Mouse (Mus musculus): ENCODE data around the gene Dgke. TPM values are rescaled to one million over a fixed set of nuclear protein-coding genes. Genes with fewer than 3 reads are reported as not detected.
A peak's percentile ranks its signal among the peaks of the same experiment; 100 is the strongest.
"Not testable (repeated sequence)": the region's sequence is repeated elsewhere in the genome, so short reads cannot be mapped to it uniquely, and the experiment has no call there.

Gene Dgke
- total RNA-seq, 2 experiments from 2014 or later = 51.0 to 53.0 TPM

DNA sequence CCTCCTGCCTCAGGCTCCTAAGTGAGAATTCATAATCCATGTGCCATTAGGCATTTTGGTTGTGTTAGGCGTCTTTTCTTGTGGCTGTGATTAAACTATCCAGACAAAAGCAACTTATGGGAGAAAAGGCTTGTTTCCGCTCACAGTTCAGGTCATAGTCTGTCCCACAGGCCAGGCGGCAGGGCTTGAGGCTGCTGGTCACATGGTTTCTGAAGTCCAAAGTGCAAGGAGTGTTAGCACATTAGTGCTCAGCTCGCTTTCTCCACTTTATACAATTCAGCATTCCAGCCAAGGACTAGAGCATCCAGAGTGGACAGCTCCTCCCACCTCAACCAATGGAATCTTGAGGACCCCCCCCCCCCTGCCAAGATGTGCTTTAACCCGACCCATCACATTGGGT lies 54.4 kb downstream of the Dgke start:
- intact Hi-C loops (cut with DNase I) = no loop called here
- no peak for DNase-seq (ENCODE audit: low spot score in 2 of 2)

- DNase-seq (ENCODE audit: low spot score in 2 of 2) = no peak
- intact Hi-C loops (cut with DNase I) = no loop called here
Observed at GRCm38 (mm10) chr11:89009496-89009895, 57.2 kb downstream of the Dgke start.

DNA sequence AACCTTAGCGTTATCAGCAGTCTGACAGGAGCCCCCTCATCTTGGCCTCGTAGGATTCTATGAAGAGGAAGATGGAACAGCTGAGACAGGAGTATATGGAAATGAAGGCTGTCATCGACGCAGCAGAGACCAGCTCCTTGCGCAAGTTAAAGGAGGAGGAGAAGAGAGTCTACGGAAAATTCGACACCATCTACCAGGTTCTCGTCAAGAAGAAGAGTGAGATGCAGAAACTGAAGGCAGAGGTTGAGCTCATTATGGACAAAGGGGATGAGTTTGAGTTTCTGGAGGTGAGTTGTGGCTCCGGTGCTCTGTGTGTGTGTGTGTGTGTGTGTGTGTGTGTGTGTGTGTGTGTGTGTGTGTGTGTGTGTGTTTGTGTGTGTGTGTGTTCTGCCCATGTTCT lies 57.6 kb downstream of the Dgke start:
- intact Hi-C loops (cut with DNase I) = no loop called here
- DNase-seq (ENCODE audit: low spot score in 2 of 2) = no peak

DNA sequence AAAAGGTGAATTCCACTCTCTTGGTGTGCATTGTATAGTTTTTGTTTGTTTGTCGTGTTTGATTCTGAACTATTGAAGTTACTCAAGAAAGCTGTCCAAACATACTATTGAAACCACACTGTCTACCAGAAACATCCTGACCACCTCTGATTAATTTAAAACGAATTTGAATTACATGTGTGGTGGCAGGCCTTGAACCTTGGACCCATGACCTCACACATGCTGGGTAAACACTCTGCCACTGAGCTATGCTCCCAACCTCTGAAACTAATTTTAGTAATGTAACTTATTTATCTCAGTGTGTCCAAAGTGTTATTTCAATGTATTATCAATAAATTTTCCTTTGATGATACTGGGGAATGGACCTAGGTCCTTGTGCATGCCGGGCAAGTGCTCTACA lies 59.1 kb downstream of the Dgke start:
- intact Hi-C loops (cut with DNase I) = no loop called here

DNA sequence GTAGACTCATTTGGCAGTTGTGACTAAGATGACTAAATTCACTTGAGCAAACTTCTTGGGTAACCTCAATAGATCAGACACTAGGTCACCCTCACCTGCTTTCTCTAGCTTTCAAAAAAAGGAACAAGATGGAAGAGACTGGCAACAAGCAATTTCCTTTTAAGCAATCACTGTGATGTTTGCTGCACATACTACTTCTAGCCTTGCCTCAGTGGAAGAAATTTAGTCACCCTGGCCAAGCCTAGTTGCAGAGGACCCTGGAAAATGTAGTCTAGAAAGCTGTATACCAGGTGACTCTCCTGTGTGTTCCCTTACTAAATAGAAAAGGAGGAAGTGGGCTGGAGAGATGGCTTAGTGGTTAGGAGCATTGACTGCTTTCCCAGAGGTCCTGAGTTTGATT lies 60.2 kb downstream of the Dgke start:
- no peak for DNase-seq (ENCODE audit: low spot score in 2 of 2)
- intact Hi-C loops (cut with DNase I) = no loop called here

More for the DNA sequence above, 59.1 kb downstream of the Dgke start:
- no peak for DNase-seq (ENCODE audit: low spot score in 2 of 2)

- intact Hi-C loops (cut with DNase I) = no loop called here
- DNase-seq (ENCODE audit: low spot score in 2 of 2) = no peak
Observed at GRCm38 (mm10) chr11:89005473-89005872, 61.2 kb downstream of the Dgke start.

DNA sequence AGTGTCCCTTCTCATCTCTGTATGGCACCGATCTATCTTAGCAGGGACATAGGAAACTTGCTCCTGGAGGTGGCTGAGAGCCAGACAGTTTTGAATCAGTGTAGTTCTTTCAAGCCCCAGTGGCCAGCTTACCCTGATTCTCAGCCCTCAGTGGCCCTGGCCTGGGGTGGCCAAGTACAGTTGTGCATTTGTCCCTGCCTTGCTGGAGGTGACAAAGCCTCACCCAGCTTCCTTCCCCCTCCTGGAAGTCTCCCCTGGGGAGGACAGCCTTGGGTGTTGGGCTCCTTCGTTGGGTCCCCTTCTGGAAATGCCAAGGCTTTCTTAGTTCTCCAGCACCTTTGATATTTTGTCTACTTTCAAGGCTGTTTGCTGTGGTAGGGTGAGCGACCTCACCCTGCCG lies 62.9 kb downstream of the Dgke start:
- no peak for DNase-seq (ENCODE audit: low spot score in 2 of 2)
- intact Hi-C loops (cut with DNase I) = no loop called here

DNA sequence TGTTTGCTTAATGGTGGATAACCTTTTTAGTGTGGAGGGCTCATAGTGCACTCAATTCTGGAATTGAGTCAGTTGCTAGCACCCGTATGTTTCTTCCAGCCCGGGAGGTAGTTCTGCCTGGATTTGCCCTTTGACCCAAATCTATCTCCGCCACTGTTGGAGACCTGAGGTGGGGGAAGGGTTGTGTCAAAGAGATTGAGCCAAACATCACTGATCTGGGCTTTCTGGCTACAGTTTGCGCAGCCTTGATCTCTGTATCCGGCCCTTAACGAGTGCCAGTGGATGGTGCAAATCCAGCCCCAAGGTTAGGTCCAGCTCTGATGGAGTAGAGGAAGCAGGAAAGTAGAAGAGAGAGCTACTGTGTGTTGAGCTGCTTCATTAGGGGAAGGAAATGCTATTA lies 63.6 kb downstream of the Dgke start:
- intact Hi-C loops (cut with DNase I) = no loop called here
- DNase-seq (ENCODE audit: low spot score in 2 of 2) = no peak

DNA sequence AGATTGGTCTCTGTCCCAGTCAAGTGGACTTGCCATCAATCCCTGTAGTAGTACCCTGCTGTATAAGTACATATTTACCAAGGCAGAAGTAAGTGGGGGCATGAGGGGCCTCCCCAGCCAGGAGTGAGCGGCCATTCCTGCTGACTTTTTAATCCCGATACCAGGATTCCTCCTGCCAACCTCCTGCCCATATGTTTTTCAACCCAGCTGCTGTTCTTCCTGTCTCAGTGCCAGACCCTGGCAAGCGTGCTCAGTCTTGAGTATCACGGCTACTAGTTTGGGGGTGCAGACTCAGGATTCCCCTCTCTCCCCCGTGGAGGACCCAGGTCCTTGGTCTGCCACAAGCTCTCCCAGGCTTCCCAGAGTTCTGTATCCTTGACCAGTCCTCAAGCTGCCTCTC lies 64.0 kb downstream of the Dgke start:
- intact Hi-C loops (cut with DNase I) = no loop called here
- DNase-seq (ENCODE audit: low spot score in 2 of 2) = no peak

GRCm38 (mm10) chr11:89002068-89002467 lies 64.6 kb downstream of the Dgke start:
- intact Hi-C loops (cut with DNase I) = no loop called here
- DNase-seq (ENCODE audit: low spot score in 2 of 2) = no peak

GRCm38 (mm10) chr11:89001569-89001968 lies 65.1 kb downstream of the Dgke start:
- intact Hi-C loops (cut with DNase I) = no loop called here
- DNase-seq (ENCODE audit: low spot score in 2 of 2) = no peak

DNA sequence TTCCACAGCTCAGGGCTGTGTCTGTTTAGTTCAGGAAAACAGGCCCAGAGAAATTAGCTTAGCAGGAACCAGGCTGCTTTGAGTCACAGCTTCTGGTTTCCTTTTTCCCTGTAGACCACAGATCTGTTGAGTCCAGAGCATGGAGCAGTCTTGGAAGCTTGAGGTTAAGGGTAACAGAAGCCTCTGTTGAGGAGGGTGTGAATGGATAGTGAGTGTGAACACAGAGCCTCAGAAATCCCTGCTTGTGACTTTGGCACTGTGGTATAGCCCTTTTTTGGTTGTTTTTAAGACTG lies 66.2 kb downstream of the Dgke start:
- DNase-seq (ENCODE audit: low spot score in 2 of 2) = no peak
- intact Hi-C loops (cut with DNase I) = no loop called here

GRCm38 (mm10) chr11:88999723-89000526 lies 66.7 kb downstream of the Dgke start:
- DNase-seq (ENCODE audit: low spot score in 2 of 2) = no peak
- intact Hi-C loops (cut with DNase I) = no loop called here

GRCm38 (mm10) chr11:88998974-88999722 lies 67.5 kb downstream of the Dgke start, which contains the start of gene Trim25:
Gene Trim25 (plus strand): TSS chr11:88999376.
- peak; percentile 37 to 50 for DNase-seq (ENCODE audit: low spot score in 2 of 2)
- intact Hi-C loops (cut with DNase I) = no loop called here

- intact Hi-C loops (cut with DNase I) = no loop called here
- no peak for DNase-seq (ENCODE audit: low spot score in 2 of 2)
Observed at GRCm38 (mm10) chr11:88998406-88998805, 68.2 kb downstream of the Dgke start.

DNA sequence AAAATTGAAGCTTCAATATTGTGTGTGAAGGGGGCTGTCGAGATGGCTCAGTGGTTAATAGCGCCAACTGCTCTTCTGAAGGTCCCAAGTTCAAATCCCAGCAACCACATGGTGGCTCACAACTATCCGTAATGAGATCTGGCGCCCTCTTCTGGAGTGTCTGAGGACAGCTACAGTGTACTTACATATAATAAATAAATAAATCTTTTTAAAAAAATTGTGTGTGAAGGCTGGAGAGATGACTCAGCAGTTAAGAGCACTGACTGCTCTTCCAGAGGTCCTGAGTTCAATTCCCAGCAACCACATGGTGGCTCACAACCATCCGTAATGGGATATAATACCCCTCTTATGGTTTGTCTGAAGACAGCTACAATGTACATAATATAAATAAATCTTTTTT lies 69.3 kb downstream of the Dgke start:
- DNase-seq (ENCODE audit: low spot score in 2 of 2); intact Hi-C loops (cut with DNase I): not testable (repeated sequence)

- no peak for DNase-seq (ENCODE audit: low spot score in 2 of 2)
- intact Hi-C loops (cut with DNase I) = no loop called here
Observed at GRCm38 (mm10) chr11:88996427-88996826, 70.2 kb downstream of the Dgke start.

GRCm38 (mm10) chr11:88995616-88996015 lies 71.0 kb downstream of the Dgke start:
- intact Hi-C loops (cut with DNase I) = no loop called here

DNA sequence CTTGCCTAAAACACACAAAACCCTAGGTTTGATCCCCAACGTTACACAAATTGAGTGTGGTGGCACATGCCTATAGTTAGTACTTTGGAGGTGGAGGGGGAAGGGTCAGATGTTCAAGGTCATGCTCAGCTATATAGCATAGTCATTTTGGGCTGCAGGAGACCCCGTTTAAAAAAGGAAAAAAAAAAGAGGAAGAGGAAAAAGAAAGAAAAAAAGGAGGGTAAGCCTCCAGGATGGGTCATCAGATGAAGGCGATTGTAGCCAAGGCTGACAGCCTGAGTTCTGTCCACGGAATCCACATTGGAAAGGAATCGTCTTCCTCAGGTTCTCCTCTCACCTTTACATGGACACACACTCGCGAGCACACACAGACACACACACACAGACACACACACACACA lies 72.2 kb downstream of the Dgke start:
- intact Hi-C loops (cut with DNase I) = no loop called here
- no peak for DNase-seq (ENCODE audit: low spot score in 2 of 2)

More at GRCm38 (mm10) chr11:88995616-88996015, 71.0 kb downstream of the Dgke start:
- no peak for DNase-seq (ENCODE audit: low spot score in 2 of 2)

- DNase-seq (ENCODE audit: low spot score in 2 of 2) = peak in 1 of 2 experiments; percentile 56
- intact Hi-C loops (cut with DNase I) = loop anchor here (2.0 kb wide), 1 partner anchor 45 kb away; no protein-coding TSS in a partner anchor
Observed at GRCm38 (mm10) chr11:88993625-88994024, 73.0 kb downstream of the Dgke start.

DNA sequence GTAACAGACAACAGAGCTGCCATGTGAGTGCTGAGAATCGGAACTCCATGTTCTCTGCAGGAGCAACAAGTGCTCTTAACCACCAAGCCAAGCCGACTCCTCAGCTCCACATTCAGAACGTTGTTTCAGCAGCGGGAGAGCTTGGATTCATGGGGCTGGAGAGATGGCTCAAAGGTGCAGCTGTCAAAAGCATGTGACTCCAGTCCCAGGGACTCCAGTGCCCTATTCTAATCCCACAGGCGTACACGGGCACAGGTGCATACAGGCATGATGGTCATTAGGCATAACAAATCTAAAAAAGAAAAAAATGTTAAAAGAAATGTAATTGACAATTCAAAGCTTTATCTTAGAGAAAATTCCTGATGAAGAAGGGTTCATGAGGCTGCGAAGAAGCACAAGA lies 73.5 kb downstream of the Dgke start:
- intact Hi-C loops (cut with DNase I) = loop anchor here (2.0 kb wide), 1 partner anchor 46 kb away; no protein-coding TSS in a partner anchor
- no peak for DNase-seq (ENCODE audit: low spot score in 2 of 2)

All from left cerebral cortex, postnatal 25 days (tissue).